In genomic region chr1:193152872-193153271, GRCm38 (mm10) we compare ENCODE assay signal across 8 mouse cellular contexts. TPM values are rescaled to one million over a fixed set of nuclear protein-coding genes. Genes with fewer than 3 reads are reported as not detected.
DNase-seq lines count a peak whose midpoint lies in the region; ATAC-seq and TF ChIP-seq lines count a peak whose summit lies in the region.

Gene Irf6 (plus strand): TSS chr1:193153111.

- TF ChIP-seq POLR2A in small intestine, adult 2 months (IDR thresholded peaks at IDR 0.05; ENCODE audit: low read depth, low read length) = peak; percentile 95

- WGBS in heart, embryonic 13.5 days = under 1% methylated on average over 30 of the region's 30 CpGs
- 1% methylated on average over 30 of the region's 30 CpGs for WGBS in kidney, embryonic 15.5 days
- 5% methylated on average over 30 of the region's 30 CpGs for WGBS in small intestine, adult 2 months

- H3K9ac ChIP-seq in heart, embryonic 13.5 days = peak within 1 kb of the TSS; percentile 73
- H3K9ac ChIP-seq in kidney, embryonic 15.5 days = peak within 1 kb of the TSS; percentile 53

- H3K4me2 ChIP-seq in heart, embryonic 13.5 days = peak within 1 kb of the TSS; percentile 81
- peak within 1 kb of the TSS; percentile 70 for H3K4me2 ChIP-seq in kidney, embryonic 15.5 days

- ATAC-seq in heart, embryonic 13.5 days (ENCODE audit: extremely low read depth, insufficient number of reproducible peaks, low FRiP score, low TSS enrichment) = peak; percentile 72
- peak; percentile 99 for ATAC-seq in kidney, embryonic 15.5 days (replicated peaks; ENCODE audit: low FRiP score)

- peak within 1 kb of the TSS; percentile 86 for H3K4me3 ChIP-seq in E14TG2a.4 (replicated peaks; ENCODE audit: low read length)
- H3K4me3 ChIP-seq in heart, embryonic 13.5 days = peak within 1 kb of the TSS; percentile 57
- H3K4me3 ChIP-seq in kidney, embryonic 15.5 days (replicated peaks) = peak within 1 kb of the TSS; percentile 52
- peak within 1 kb of the TSS; percentile 74 for H3K4me3 ChIP-seq in small intestine, adult 2 months (ENCODE audit: low read depth, low read length)

- peaks cover 29% of the 10 kb centered on the region for H3K4me1 ChIP-seq in E14TG2a.4 (replicated peaks; ENCODE audit: low read depth, low read length)
- H3K4me1 ChIP-seq in heart, embryonic 13.5 days = peaks cover 50% of the 10 kb centered on the region
- H3K4me1 ChIP-seq in kidney, embryonic 15.5 days = peaks cover 18% of the 10 kb centered on the region
- peaks cover 12% of the 10 kb centered on the region; the same call in 1 of the 2 replicates for H3K4me1 ChIP-seq in small intestine, adult 2 months (ENCODE audit: control insufficient read depth, insufficient read depth, insufficient read length, low read length)

- peaks cover 72% of the 10 kb centered on the region for H3K27me3 ChIP-seq in E14TG2a.4 (ENCODE audit: insufficient read depth, low read length)
- H3K27me3 ChIP-seq in heart, embryonic 13.5 days (replicated peaks) = peaks cover 29% of the 10 kb centered on the region
- peaks cover 51% of the 10 kb centered on the region for H3K27me3 ChIP-seq in kidney, embryonic 15.5 days
- H3K27me3 ChIP-seq in small intestine, adult 2 months (ENCODE audit: control insufficient read depth, insufficient read depth, low read length) = no peaks in the 10 kb centered on the region

- H3K9me3 ChIP-seq in E14TG2a.4 (ENCODE audit: low read length) = no peaks in the 10 kb centered on the region
- H3K9me3 ChIP-seq in heart, embryonic 13.5 days = no peaks in the 10 kb centered on the region
- H3K9me3 ChIP-seq in kidney, embryonic 15.5 days (replicated peaks) = no peaks in the 10 kb centered on the region

- TF ChIP-seq CTCF in E14TG2a.4 (conservative IDR thresholded peaks at IDR 0.05; ENCODE audit: low read length) = no peak
- TF ChIP-seq CTCF in small intestine, adult 2 months (IDR thresholded peaks at IDR 0.05; ENCODE audit: extremely low read depth, insufficient read length, insufficient replicate concordance, low read depth, low read length) = no peak

- DNase-seq in embryo, embryonic 11 days = peak; percentile 77
- DNase-seq in lung, postnatal 14 days = peak; percentile 72
- no peak for DNase-seq in cerebellum, postnatal 36 days
- no peak for DNase-seq in cerebellum, postnatal 4 days (ENCODE audit: low spot score in 2 of 2)

- H3K36me3 ChIP-seq in E14TG2a.4 (ENCODE audit: insufficient read depth, low read length) = no peaks in the 10 kb centered on the region
- H3K36me3 ChIP-seq in heart, embryonic 13.5 days = no peaks in the 10 kb centered on the region
- no peaks in the 10 kb centered on the region for H3K36me3 ChIP-seq in kidney, embryonic 15.5 days
- H3K36me3 ChIP-seq in small intestine, adult 2 months (ENCODE audit: control insufficient read depth, insufficient read depth, low read length) = no peaks in the 10 kb centered on the region

- no peak within 1 kb of the TSS for H3K27ac ChIP-seq in heart, embryonic 13.5 days (replicated peaks)
- H3K27ac ChIP-seq in kidney, embryonic 15.5 days = peak within 1 kb of the TSS; percentile 52
- H3K27ac ChIP-seq in small intestine, adult 2 months (ENCODE audit: insufficient read depth, low read depth, low read length) = peak within 1 kb of the TSS; percentile 90

RNA-seq across cellular contexts. Expression of gene Irf6, which starts in this region (rescaled TPM):
- polyA plus RNA-seq in heart, embryonic 13.5 days (2015; fragmentation: Nextera tagmentation; extraction: Ambion mirVana) = 5.9 and 6.2 TPM in 2 replicates
- 13.3 and 14.0 TPM in 2 replicates for polyA plus RNA-seq in kidney, embryonic 15.5 days (2015; fragmentation: Nextera tagmentation; extraction: Ambion mirVana)
- polyA plus RNA-seq in small intestine, adult 2 months (2012; rRNA removed) = 43.4 and 141 TPM in 2 replicates

Comparison
In these comparisons a context has a peak if more than half of its experiments do, and no peak if none do; other contexts are left out.
1. DNase-seq: peak in embryo, embryonic 11 days (single experiment) and lung, postnatal 14 days (single experiment); none in cerebellum, postnatal 36 days (0 of 2) and cerebellum, postnatal 4 days (0 of 2).
2. Peak in every context shown above with its lines, with median percentiles within 50 percentile points of each other: H3K4me3 ChIP-seq.